In the genomic region with DNA sequence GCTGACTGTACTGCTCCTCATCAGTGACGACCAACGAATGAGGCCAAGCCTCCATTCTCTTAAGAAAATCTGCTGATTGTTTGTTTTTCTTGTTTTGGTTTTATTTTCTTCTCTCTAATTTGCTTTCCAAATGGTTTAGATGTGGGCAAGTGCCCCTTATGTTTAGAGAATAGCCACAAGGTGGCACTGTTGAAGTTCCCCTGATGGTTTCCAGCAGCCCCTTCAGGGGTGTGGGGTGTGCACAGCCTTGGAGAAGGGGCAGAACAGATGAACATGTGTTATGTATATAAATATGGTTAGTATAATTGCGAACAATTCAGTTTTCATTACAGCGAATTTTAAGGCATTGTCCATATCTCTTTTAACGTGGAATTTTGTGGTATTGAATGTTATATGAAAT, we compare ENCODE assay signal across 8 mouse cellular contexts.
DNase-seq lines count a peak whose midpoint lies in the region; ATAC-seq and TF ChIP-seq lines count a peak whose summit lies in the region.

No protein-coding gene starts in this region.

- ATAC-seq in frontal cortex, adult (ENCODE audit: low TSS enrichment): 0 out of 2 replicates have a peak, but pooled peaks have one; percentile 54
- no peak; the same call in 1 of the 2 replicates for ATAC-seq in lung, embryonic 14.5 days (ENCODE audit: insufficient read depth)

- no peak overlapping the region for H3K9ac ChIP-seq in lung, embryonic 14.5 days

- peaks cover 19% of the 10 kb centered on the region for H3K36me3 ChIP-seq in lung, embryonic 14.5 days (ENCODE audit: insufficient read depth)

- WGBS in lung, embryonic 14.5 days: 64% methylated on average over 5 of the region's 5 CpGs

- H3K27me3 ChIP-seq in lung, embryonic 14.5 days (ENCODE audit: insufficient read depth, low read length): no peaks in the 10 kb centered on the region

- no peak overlapping the region for H3K4me3 ChIP-seq in lung, embryonic 14.5 days (ENCODE audit: low read depth, low read length)

- no peak for DNase-seq in frontal cortex, postnatal 25 days (ENCODE audit: low spot score in 2 of 2)
- peak; percentile 67 for DNase-seq in lung, embryonic 14.5 days
- DNase-seq in lung, postnatal 25 days (ENCODE audit: low spot score): no peak
- DNase-seq in brain, embryonic 14.5 days (ENCODE audit: low read depth): peak; percentile 72
- peak; percentile 27 for DNase-seq in lung, postnatal 14 days
- no peak for DNase-seq in frontal cortex, postnatal 36 days (ENCODE audit: low spot score in 2 of 2)
- no peak for DNase-seq in gastrocnemius, postnatal 10 days

- no peak for TF ChIP-seq POLR2A in brain, embryonic 14.5 days (IDR thresholded peaks at IDR 0.05; ENCODE audit: borderline replicate concordance, extremely low read depth, insufficient read depth, insufficient read length, poor library complexity, severe bottlenecking)

- H3K4me1 ChIP-seq in lung, embryonic 14.5 days (ENCODE audit: insufficient read depth): no peaks in the 10 kb centered on the region

- H3K27ac ChIP-seq in lung, embryonic 14.5 days (ENCODE audit: low read depth): no peak overlapping the region

- H3K9me3 ChIP-seq in lung, embryonic 14.5 days (ENCODE audit: low read depth, low read length): no peaks in the 10 kb centered on the region

- peak; percentile 59 for TF ChIP-seq CTCF in lung, embryonic 14.5 days (IDR thresholded peaks at IDR 0.05; ENCODE audit: low read depth)
- peak; percentile 55; the same call in 1 of the 2 replicates for TF ChIP-seq CTCF in brain, embryonic 14.5 days (IDR thresholded peaks at IDR 0.05; ENCODE audit: borderline replicate concordance, extremely low read depth, insufficient read depth, insufficient read length)

- H3K4me2 ChIP-seq in lung, embryonic 14.5 days: no peak overlapping the region

Comparison
In these comparisons a context has a peak if more than half of its experiments do, and no peak if none do; other contexts are left out.
1. DNase-seq: peak in lung, embryonic 14.5 days (single experiment), brain, embryonic 14.5 days (single experiment) and lung, postnatal 14 days (single experiment); none in frontal cortex, postnatal 25 days (0 of 2), lung, postnatal 25 days (single experiment), frontal cortex, postnatal 36 days (0 of 2) and gastrocnemius, postnatal 10 days (single experiment).